In the genomic region with DNA sequence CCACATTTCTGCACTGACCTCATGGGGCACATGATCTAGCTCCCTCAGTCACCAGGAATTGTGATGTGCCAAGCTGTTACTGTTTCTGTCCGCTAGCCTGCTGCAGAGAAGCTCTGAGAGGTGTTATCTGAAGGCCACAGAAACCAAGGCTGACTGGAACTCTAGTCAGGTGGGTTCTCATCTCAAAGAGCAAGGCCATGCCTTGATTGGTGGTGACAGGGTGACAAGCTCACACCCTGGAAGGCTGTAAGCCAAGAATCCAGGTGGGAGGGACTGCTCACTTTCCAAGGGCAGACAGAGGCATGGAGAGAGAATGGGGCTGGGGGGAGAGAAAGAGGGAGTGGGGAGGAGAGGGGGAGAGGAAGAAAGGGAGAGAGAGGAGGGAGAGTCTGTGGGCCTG, we compare ENCODE assay signal across 20 mouse cellular contexts. TPM values are rescaled to one million over a fixed set of nuclear protein-coding genes. Genes with fewer than 3 reads are reported as not detected.
A peak's percentile ranks its signal among the peaks of the same experiment; 100 is the strongest.
DNase-seq lines count a peak whose midpoint lies in the region; ATAC-seq and TF ChIP-seq lines count a peak whose summit lies in the region.
"Had no signal": no experiment of that assay in that cellular context is flagged by ENCODE, and none has a peak within 500 bp of the region (broad histone marks: within the 10 kb centered on the region; RNA-seq: fewer than 3 reads in every experiment).

No protein-coding gene starts in this region.

- ATAC-seq in midbrain, embryonic 11.5 days (ENCODE audit: low FRiP score): no peak
- no peak for ATAC-seq in midbrain, embryonic 13.5 days
- peak; percentile 77 for ATAC-seq in heart, embryonic 14.5 days (ENCODE audit: insufficient number of reproducible peaks, insufficient read depth, low FRiP score, low read depth)
- ATAC-seq: forebrain, embryonic 13.5 days; hindbrain, embryonic 16.5 days; intestine, postnatal 0 days had no signal

- H3K4me2 ChIP-seq in midbrain, embryonic 11.5 days: no peak overlapping the region
- H3K4me2 ChIP-seq in midbrain, embryonic 13.5 days (replicated peaks): no peak overlapping the region
- H3K4me2 ChIP-seq in heart, embryonic 14.5 days (ENCODE audit: low read length): 0 out of 2 replicates have a peak overlapping the region, but pooled peaks have one; percentile 23
- H3K4me2 ChIP-seq: forebrain, embryonic 13.5 days; limb, embryonic 12.5 days; lung, embryonic 15.5 days; neural tube, embryonic 12.5 days had no signal

- H3K4me3 ChIP-seq in midbrain, embryonic 11.5 days (ENCODE audit: low read depth, low read length): no peak overlapping the region
- no peak overlapping the region for H3K4me3 ChIP-seq in midbrain, embryonic 13.5 days (replicated peaks)
- H3K4me3 ChIP-seq in heart, adult 2 months: no peak overlapping the region
- no peak overlapping the region for H3K4me3 ChIP-seq in heart, embryonic 14.5 days (ENCODE audit: control insufficient read depth in 1 of 2, insufficient read depth in 1 of 2, low read depth in 1 of 2, low read length in 2 of 2)
- H3K4me3 ChIP-seq: forebrain, embryonic 13.5 days; limb, embryonic 12.5 days; lung, embryonic 15.5 days; midbrain, embryonic 10.5 days; neural tube, embryonic 12.5 days had no signal

- TF ChIP-seq EP300 in heart, adult 2 months (IDR thresholded peaks at IDR 0.05; ENCODE audit: insufficient read depth, low read depth, low read length): peak; percentile 66; the same call in 1 of the 2 replicates

- peak; percentile 61 for DNase-seq in midbrain, embryonic 11.5 days (ENCODE audit: low spot score, missing footprints)
- DNase-seq in heart, adult 2 months: peak in 1 of 2 experiments; percentile 37
- no peak for DNase-seq in thymus, adult 18-20 months
- no peak for DNase-seq in frontal cortex, postnatal 36 days (ENCODE audit: low spot score in 2 of 2)
- DNase-seq in lung, postnatal 10 days: no peak
- DNase-seq: cerebellum, adult 9-11 months; gastrocnemius, postnatal 14 days; spleen, adult 18-20 months had no signal

- no peak overlapping the region for H3K27ac ChIP-seq in midbrain, embryonic 11.5 days (ENCODE audit: low read depth, low read length)
- no peak overlapping the region for H3K27ac ChIP-seq in midbrain, embryonic 13.5 days
- H3K27ac ChIP-seq in heart, adult 2 months: peak overlapping the region; percentile 52
- H3K27ac ChIP-seq in heart, embryonic 14.5 days (replicated peaks in 1 of 2; ENCODE audit: control insufficient read depth in 1 of 2, insufficient read depth in 1 of 2, low read depth in 2 of 2, low read length in 2 of 2): peak overlapping the region; percentile 86 to 93
- H3K27ac ChIP-seq: forebrain, embryonic 13.5 days; limb, embryonic 12.5 days; liver, embryonic 14.5 days; lung, embryonic 15.5 days; macrophage; midbrain, embryonic 10.5 days; neural tube, embryonic 12.5 days had no signal

- no peaks in the 10 kb centered on the region for H3K27me3 ChIP-seq in midbrain, embryonic 11.5 days (ENCODE audit: control insufficient read depth, insufficient read depth, low read length)
- no peaks in the 10 kb centered on the region for H3K27me3 ChIP-seq in midbrain, embryonic 13.5 days
- no peaks in the 10 kb centered on the region for H3K27me3 ChIP-seq in heart, adult 2 months (ENCODE audit: control insufficient read depth, insufficient read depth, low read length)
- H3K27me3 ChIP-seq in heart, embryonic 14.5 days (ENCODE audit: control insufficient read depth, insufficient read depth, low read length): no peaks in the 10 kb centered on the region
- H3K27me3 ChIP-seq: forebrain, embryonic 13.5 days; limb, embryonic 12.5 days; lung, embryonic 15.5 days; neural tube, embryonic 12.5 days had no signal

- no peaks in the 10 kb centered on the region for H3K9me3 ChIP-seq in midbrain, embryonic 11.5 days (ENCODE audit: control insufficient read depth, low read length)
- H3K9me3 ChIP-seq in midbrain, embryonic 13.5 days: no peaks in the 10 kb centered on the region
- H3K9me3 ChIP-seq in heart, embryonic 14.5 days (ENCODE audit: control insufficient read depth, low read length): no peaks in the 10 kb centered on the region
- H3K9me3 ChIP-seq: forebrain, embryonic 13.5 days; limb, embryonic 12.5 days; lung, embryonic 15.5 days; midbrain, embryonic 10.5 days; neural tube, embryonic 12.5 days had no signal

- H3K36me3 ChIP-seq in midbrain, embryonic 11.5 days (ENCODE audit: control insufficient read depth, insufficient read depth, low read length): no peaks in the 10 kb centered on the region
- H3K36me3 ChIP-seq in midbrain, embryonic 13.5 days: peaks cover 7% of the 10 kb centered on the region; the same call in 1 of the 2 replicates
- H3K36me3 ChIP-seq in heart, adult 2 months (ENCODE audit: control insufficient read depth, insufficient read depth, low read length): no peaks in the 10 kb centered on the region
- H3K36me3 ChIP-seq in heart, embryonic 14.5 days (ENCODE audit: control insufficient read depth, insufficient read depth, low read length): peaks cover 32% of the 10 kb centered on the region
- H3K36me3 ChIP-seq: lung, embryonic 15.5 days; neural tube, embryonic 12.5 days had no signal

- WGBS in midbrain, embryonic 11.5 days: 93% methylated on average over 1 of the region's 1 CpGs
- 90% methylated on average over 1 of the region's 1 CpGs for WGBS in midbrain, embryonic 13.5 days
- WGBS in heart, adult 2 months: 66% methylated on average over 1 of the region's 1 CpGs
- 35% methylated on average over 1 of the region's 1 CpGs for WGBS in heart, embryonic 14.5 days

- no peaks in the 10 kb centered on the region for H3K79me2 ChIP-seq in heart, adult 2 months (replicated peaks; ENCODE audit: control insufficient read depth, insufficient read depth, low read length)

- intact Hi-C loops in heart, adult 2 months (cut with DNase I): no loop called here

- no peak for TF ChIP-seq CTCF in heart, adult 2 months (IDR thresholded peaks at IDR 0.05)

- H3K9ac ChIP-seq in midbrain, embryonic 11.5 days (ENCODE audit: low read length): no peak overlapping the region
- no peak overlapping the region for H3K9ac ChIP-seq in midbrain, embryonic 13.5 days (replicated peaks)
- H3K9ac ChIP-seq in heart, adult 2 months (ENCODE audit: low read depth, low read length): no peak overlapping the region
- no peak overlapping the region for H3K9ac ChIP-seq in heart, embryonic 14.5 days (ENCODE audit: low read length)
- H3K9ac ChIP-seq: forebrain, embryonic 13.5 days; limb, embryonic 12.5 days; liver, embryonic 14.5 days; lung, embryonic 15.5 days; neural tube, embryonic 12.5 days had no signal

- no peak for TF ChIP-seq POLR2A in heart, adult 2 months (IDR thresholded peaks at IDR 0.05; ENCODE audit: insufficient read depth, low read depth, low read length)

- H3K4me1 ChIP-seq in midbrain, embryonic 11.5 days (ENCODE audit: control insufficient read depth, insufficient read depth, low read length): no peaks in the 10 kb centered on the region
- H3K4me1 ChIP-seq in midbrain, embryonic 13.5 days (replicated peaks): 0 out of 2 replicates have a peak, but pooled peaks cover 4% of the 10 kb centered on the region
- H3K4me1 ChIP-seq in heart, adult 2 months (ENCODE audit: control insufficient read depth, insufficient read depth, low read length): 0 out of 2 replicates have a peak, but pooled peaks cover 2% of the 10 kb centered on the region
- peaks cover 17 to 19% of the 10 kb centered on the region in 2 experiments for H3K4me1 ChIP-seq in heart, embryonic 14.5 days (ENCODE audit: control insufficient read depth in 2 of 2, insufficient read depth in 2 of 2, low read length in 2 of 2)
- H3K4me1 ChIP-seq: limb, embryonic 12.5 days; lung, embryonic 15.5 days; midbrain, embryonic 10.5 days; neural tube, embryonic 12.5 days had no signal

RNA-seq across cellular contexts. Expression of gene Pdia5, which starts 51.6 kb away (rescaled TPM):
- 8.7 and 9.6 TPM in 2 replicates for polyA plus RNA-seq in midbrain, embryonic 11.5 days (2014; fragmentation: Nextera tagmentation; extraction: Ambion mirVana)
- polyA plus RNA-seq in midbrain, embryonic 13.5 days (2015; fragmentation: Nextera tagmentation; extraction: Ambion mirVana): 12.0 and 13.9 TPM in 2 replicates
- 1 to 10 TPM; 4.1 to 5.0 TPM for total RNA-seq in heart, adult 2 months (2021)
- 4.4 and 4.8 TPM in 2 replicates for polyA plus RNA-seq in heart, adult 2 months (2012; rRNA removed)
- 12.8 and 14.7 TPM in 2 replicates for polyA plus RNA-seq in heart, embryonic 14.5 days (2014; fragmentation: Nextera tagmentation; extraction: Ambion mirVana)
- total RNA-seq: monocyte, adult 5-6 weeks had no signal

Comparison
In these comparisons a context has a peak if more than half of its experiments do, and no peak if none do; other contexts are left out.
1. H3K27ac ChIP-seq: peak in heart, adult 2 months (single experiment) and heart, embryonic 14.5 days (2 of 2); none in midbrain, embryonic 11.5 days (single experiment) and midbrain, embryonic 13.5 days (single experiment).